Mouse (Mus musculus) liver, embryonic 15.5 days (tissue): ENCODE measurements at regions not wholly inside any gene's neighbourhood (a gene's known extent, or its start where the extent isn't known, plus 50 kb on each side); places are given as distances from the start of the nearest gene placed in this dataset.
A peak's percentile ranks its signal among the peaks of the same experiment; 100 is the strongest.

Experiments used
- ATAC-seq: fragments of 200-750 bp; cut with Nextera tagmentation; 2 replicates; pipeline ENCODE4 v1.8.0; 2017; ENCODE audit warnings: moderate number of reproducible peaks, mild to moderate bottlenecking, moderate library complexity; ENCODE audit not compliant: insufficient read depth
- H3K27ac ChIP-seq: fragments of 300-500 bp; sonication (generic); replicated peaks from 2 replicates; pipeline ENCODE4 v1.5.1; 2015; ENCODE audit warnings: mild to moderate bottlenecking, inconsistent platforms
- H3K27me3 ChIP-seq: fragments of 300-500 bp; sonication (generic); 2 replicates; pipeline ENCODE4 v1.6.1; 2015; ENCODE audit warnings: mild to moderate bottlenecking, inconsistent platforms
- H3K36me3 ChIP-seq: fragments of 300-500 bp; sonication (generic); replicated peaks from 2 replicates; pipeline ENCODE4 v1.6.1; 2015; ENCODE audit warnings: moderate library complexity, mild to moderate bottlenecking, inconsistent platforms
- H3K4me1 ChIP-seq: fragments of 300-500 bp; sonication (generic); replicated peaks from 2 replicates; pipeline ENCODE4 v1.6.1; 2015; ENCODE audit warnings: inconsistent platforms
- H3K4me2 ChIP-seq: fragments of 300-500 bp; sonication (generic); 2 replicates; pipeline ENCODE4 v1.6.1; 2015; ENCODE audit warnings: moderate library complexity, mild to moderate bottlenecking, inconsistent platforms
- H3K4me3 ChIP-seq: fragments of 300-500 bp; sonication (generic); replicated peaks from 2 replicates; pipeline ENCODE4 v1.5.1; 2015; ENCODE audit warnings: mild to moderate bottlenecking, inconsistent platforms
- H3K9ac ChIP-seq: fragments of 300-500 bp; sonication (generic); 2 replicates; pipeline ENCODE4 v1.6.1; 2015; ENCODE audit warnings: moderate library complexity, mild to moderate bottlenecking, inconsistent platforms
- H3K9me3 ChIP-seq: fragments of 300-500 bp; sonication (generic); replicated peaks from 2 replicates; pipeline ENCODE4 v1.6.1; 2016; ENCODE audit warnings: inconsistent platforms
- WGBS: fragments of 180-500 bp; shearing (Covaris S2); methylation state at CpG from one replicate; pipeline ENCODE4 v1.1.7; 2015; ENCODE audit warnings: mixed read lengths; ENCODE audit not compliant: insufficient replicate concordance; 5-methylcytosine and 5-hydroxymethylcytosine counted together

DNA sequence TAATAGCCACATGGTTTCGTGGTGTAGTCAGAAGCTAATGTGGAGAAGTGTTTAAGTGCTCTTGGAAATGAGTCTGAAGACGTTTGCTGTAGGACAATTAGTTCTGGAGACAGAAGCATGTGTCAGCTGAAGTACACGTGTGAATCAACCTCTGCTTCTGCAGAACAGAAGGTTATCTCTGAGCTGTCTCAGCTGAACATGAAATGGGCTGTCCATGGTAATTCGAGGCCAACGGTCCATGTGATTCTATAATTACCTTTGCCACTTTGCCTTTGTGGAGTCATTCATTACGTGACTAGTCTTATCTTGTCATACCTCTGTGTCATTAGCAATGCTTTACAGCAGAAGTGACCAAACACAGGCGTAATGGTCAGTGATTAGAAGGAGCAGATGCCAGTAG, 295.6 kb upstream of the Veph1 start:
- WGBS, result 42% methylated on average over 7 of the region's 7 CpGs
- H3K4me2 ChIP-seq, result no peak overlapping the region
- ATAC-seq, result no peak
- H3K9me3 ChIP-seq, result no peaks in the 10 kb centered on the region
- no peaks in the 10 kb centered on the region for H3K36me3 ChIP-seq
- no peak overlapping the region for H3K27ac ChIP-seq
- H3K4me3 ChIP-seq, result no peak overlapping the region
- H3K27me3 ChIP-seq, result no peaks in the 10 kb centered on the region
- no peak overlapping the region for H3K9ac ChIP-seq
- H3K4me1 ChIP-seq, result no peaks in the 10 kb centered on the region

DNA sequence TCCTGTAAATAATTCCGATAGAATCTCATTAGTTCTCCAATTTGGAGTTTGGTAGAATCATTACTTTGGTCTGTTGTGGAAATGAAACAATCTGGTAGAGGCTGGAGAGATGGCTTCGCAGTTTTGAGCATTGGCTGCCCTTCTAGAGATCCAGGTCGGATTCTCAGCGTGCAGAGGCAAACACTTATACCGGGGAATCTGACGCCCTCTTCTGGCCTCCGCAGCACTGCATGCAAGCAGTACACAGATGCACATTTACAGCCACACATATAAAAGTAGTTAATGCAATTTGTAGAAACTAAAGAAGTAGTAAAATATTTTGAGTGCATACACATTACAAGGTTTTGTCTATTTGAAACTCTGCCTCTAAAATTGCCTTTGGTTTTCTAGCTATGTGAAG, 294.1 kb upstream of the Veph1 start:
- no peak for ATAC-seq
- Histone ChIP-seq H3K27me3 (no peaks in the 10 kb centered on the region), H3K36me3 (no peaks in the 10 kb centered on the region), H3K4me3 (no peak overlapping the region), H3K4me2 (no peak overlapping the region), H3K4me1 (no peaks in the 10 kb centered on the region), H3K27ac (no peak overlapping the region), H3K9ac (no peak overlapping the region), H3K9me3 (no peaks in the 10 kb centered on the region)
- 62% methylated on average over 7 of the region's 7 CpGs for WGBS

DNA sequence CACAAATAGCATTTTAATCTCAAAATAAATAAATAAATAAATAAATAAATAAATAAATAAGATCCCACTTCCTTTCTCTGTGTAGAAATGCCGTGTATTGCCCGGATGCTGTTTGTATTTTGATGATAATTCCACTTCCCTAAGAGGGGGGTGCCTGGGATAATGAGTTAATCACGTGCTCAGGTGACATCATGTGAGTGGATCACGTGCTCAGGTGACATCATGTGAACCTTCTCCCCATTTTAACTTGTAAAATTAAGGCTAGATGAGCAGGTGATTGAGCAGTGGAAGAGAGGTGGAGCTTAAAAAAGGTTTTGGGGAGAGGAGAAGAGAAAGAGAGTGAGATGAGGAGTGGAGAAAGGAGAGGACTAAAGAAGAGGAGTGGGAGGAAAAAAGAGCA, 292.8 kb upstream of the Veph1 start:
- Histone ChIP-seq H3K9me3 (no peaks in the 10 kb centered on the region), H3K4me2 (no peak overlapping the region), H3K4me3 (no peak overlapping the region), H3K27ac (no peak overlapping the region), H3K36me3 (no peaks in the 10 kb centered on the region), H3K9ac (no peak overlapping the region), H3K4me1 (no peaks in the 10 kb centered on the region), H3K27me3 (no peaks in the 10 kb centered on the region)
- no peak for ATAC-seq
- WGBS, result 63% methylated on average over 4 of the region's 4 CpGs

DNA sequence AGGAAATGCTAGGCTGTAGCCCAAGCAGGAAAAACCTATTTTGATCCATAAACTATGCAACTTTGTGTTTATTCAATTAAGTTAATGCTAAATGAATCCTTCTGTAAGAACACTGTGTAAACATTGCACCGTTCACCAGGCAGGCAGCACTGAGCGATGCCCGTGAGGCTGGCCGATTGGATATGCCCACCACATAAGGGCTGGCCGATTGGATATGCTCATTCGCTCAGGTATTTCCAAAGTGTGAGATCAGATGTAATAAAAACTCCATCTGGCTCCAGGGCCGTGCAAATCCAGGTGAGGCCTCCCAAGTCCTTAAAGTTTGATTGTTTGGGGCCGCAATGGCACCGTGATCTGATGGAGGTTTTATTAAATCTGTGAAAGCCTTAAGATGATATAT, 288.2 kb upstream of the Veph1 start:
- Histone ChIP-seq H3K4me1 (no peaks in the 10 kb centered on the region), H3K9me3 (no peaks in the 10 kb centered on the region), H3K4me2 (no peak overlapping the region), H3K36me3 (no peaks in the 10 kb centered on the region), H3K27me3 (no peaks in the 10 kb centered on the region), H3K4me3 (no peak overlapping the region), H3K9ac (no peak overlapping the region), H3K27ac (no peak overlapping the region)
- 77% methylated on average over 9 of the region's 9 CpGs for WGBS
- ATAC-seq, result no peak

DNA sequence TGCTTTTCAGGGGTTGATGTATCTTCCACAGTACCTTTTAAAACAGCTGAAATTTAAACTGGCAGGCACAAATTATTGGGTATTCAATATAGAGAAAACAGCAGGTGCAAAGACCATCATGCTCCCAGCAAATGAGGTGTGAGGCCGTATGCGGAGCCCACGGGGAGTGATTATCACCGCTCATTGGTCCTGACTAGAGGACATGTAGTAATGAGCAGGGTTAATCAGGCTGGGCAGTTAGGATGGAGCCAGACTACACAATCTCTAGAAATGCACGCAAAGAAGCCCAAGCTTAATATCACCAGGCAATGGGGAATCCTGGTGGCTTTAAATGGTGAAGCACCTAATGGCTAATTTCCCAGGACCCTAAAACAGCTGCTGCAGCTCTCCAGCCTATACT, 287.5 kb upstream of the Veph1 start:
- H3K36me3 ChIP-seq, result no peaks in the 10 kb centered on the region
- no peak for ATAC-seq
- no peaks in the 10 kb centered on the region for H3K27me3 ChIP-seq
- no peaks in the 10 kb centered on the region for H3K4me1 ChIP-seq
- H3K4me3 ChIP-seq, result no peak overlapping the region
- H3K9ac ChIP-seq, result no peak overlapping the region
- H3K4me2 ChIP-seq, result no peak overlapping the region
- 81% methylated on average over 5 of the region's 5 CpGs for WGBS
- no peak overlapping the region for H3K27ac ChIP-seq
- no peaks in the 10 kb centered on the region for H3K9me3 ChIP-seq

DNA sequence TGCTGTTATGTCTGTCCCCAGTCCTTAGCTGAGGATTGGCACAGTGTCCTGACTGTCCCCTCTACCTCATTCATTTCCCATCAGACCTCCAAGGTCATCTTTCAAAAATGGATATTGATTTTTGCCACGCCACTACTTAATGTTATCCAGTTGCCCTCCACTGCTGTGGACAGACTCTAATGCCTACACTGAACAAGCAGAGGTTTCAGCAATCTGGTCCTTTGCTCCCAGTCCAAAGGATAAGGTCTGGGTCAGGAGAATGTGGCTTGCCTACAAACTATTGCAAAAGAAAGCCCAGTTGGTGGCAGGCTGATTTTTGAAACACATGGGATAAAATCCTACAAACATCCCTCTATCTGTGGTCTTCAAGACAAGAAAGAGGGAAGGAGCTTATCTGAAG, 280.0 kb upstream of the Veph1 start:
- no peaks in the 10 kb centered on the region for H3K4me1 ChIP-seq
- no peak overlapping the region for H3K4me3 ChIP-seq
- no peaks in the 10 kb centered on the region for H3K36me3 ChIP-seq
- 34% methylated on average over 1 of the region's 1 CpGs for WGBS
- no peak overlapping the region for H3K27ac ChIP-seq
- no peaks in the 10 kb centered on the region for H3K27me3 ChIP-seq
- no peaks in the 10 kb centered on the region for H3K9me3 ChIP-seq
- no peak overlapping the region for H3K9ac ChIP-seq
- no peak overlapping the region for H3K4me2 ChIP-seq
- peak; percentile 66; the same call in 1 of the 2 replicates for ATAC-seq

DNA sequence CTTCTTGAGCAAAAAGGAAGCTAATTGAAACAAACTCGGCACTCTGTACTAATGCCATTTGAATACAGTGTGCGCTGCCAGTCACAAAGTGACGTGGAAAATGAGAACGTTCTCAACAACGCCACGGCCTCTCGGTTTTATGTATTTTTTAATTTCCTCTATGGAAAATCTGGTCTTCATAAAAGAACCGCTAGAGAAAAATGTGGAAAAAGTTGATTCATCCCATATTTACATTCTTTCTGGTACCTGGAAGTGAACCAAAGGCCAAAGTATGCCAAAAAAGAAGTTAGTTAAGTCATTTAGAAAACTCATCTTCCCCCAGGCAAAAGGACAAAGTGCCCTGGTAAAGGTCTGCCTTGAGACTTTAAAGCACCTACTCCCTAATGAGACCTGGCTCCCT, 277.7 kb upstream of the Veph1 start:
- Histone ChIP-seq H3K9me3 (no peaks in the 10 kb centered on the region), H3K4me3 (no peak overlapping the region), H3K9ac (no peak overlapping the region), H3K27ac (no peak overlapping the region), H3K36me3 (no peaks in the 10 kb centered on the region), H3K4me2 (no peak overlapping the region), H3K4me1 (no peaks in the 10 kb centered on the region), H3K27me3 (no peaks in the 10 kb centered on the region)
- no peak for ATAC-seq
- WGBS, result 75% methylated on average over 8 of the region's 8 CpGs

DNA sequence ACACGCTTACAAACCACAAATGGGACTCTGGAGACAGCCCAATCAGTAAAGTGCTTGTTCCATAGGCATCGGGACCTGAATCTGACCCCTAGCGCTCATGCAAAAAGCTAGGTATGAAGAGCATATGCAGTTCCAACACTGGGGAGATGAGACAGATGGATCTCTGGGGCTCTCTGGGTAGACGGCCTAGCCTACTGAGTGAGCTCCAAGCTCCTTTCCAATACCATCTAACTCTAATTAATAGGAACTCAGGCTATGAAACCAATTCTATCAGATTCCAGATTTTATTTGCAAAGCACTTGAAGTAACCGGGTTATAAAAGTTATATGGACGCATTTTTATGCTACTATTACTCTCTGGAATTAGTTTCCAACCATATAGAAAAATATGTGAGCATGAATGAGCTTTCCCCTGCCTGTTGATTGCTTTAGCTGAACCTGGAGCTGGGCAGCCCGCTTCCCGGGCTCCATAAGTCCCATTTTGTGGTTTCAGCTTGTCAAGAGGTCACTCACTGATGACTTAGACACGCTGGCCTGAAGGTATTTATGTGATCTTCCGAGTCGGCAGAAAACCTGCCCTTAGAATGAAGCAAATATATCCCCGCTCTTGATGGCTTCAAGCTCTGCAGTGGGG, 276.4 kb upstream of the Veph1 start:
- Histone ChIP-seq H3K4me2 (no peak overlapping the region), H3K27ac (no peak overlapping the region), H3K27me3 (no peaks in the 10 kb centered on the region), H3K9ac (no peak overlapping the region), H3K4me3 (no peak overlapping the region), H3K9me3 (no peaks in the 10 kb centered on the region), H3K36me3 (no peaks in the 10 kb centered on the region), H3K4me1 (no peaks in the 10 kb centered on the region)
- 70% methylated on average over 12 of the region's 12 CpGs for WGBS
- ATAC-seq, result no peak

DNA sequence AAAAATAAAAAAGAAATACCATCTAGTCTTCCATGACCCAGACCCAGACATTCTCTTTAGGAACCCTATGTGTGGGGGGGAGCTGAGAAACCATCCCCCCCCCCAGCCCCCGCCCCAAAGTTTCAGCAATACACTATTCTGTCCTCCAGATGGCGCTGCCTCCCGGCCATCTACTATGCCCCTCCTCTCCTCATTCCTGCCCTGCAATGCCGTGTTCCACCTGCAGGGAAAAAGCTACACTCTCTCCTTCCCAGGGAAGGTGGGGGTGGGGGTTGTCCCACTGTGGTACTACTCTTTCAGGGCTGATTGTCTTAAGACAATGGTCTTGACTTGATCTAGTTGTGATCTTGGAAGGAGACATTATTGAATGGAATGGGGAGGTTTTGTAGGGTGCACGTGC, 273.7 kb upstream of the Veph1 start:
- no peaks in the 10 kb centered on the region for H3K9me3 ChIP-seq
- WGBS, result 53% methylated on average over 5 of the region's 5 CpGs
- H3K4me1 ChIP-seq, result no peaks in the 10 kb centered on the region
- ATAC-seq, result no peak
- no peaks in the 10 kb centered on the region for H3K36me3 ChIP-seq
- no peaks in the 10 kb centered on the region for H3K27me3 ChIP-seq
- no peak overlapping the region for H3K4me3 ChIP-seq
- no peak overlapping the region for H3K9ac ChIP-seq
- no peak overlapping the region for H3K27ac ChIP-seq
- H3K4me2 ChIP-seq, result no peak overlapping the region

DNA sequence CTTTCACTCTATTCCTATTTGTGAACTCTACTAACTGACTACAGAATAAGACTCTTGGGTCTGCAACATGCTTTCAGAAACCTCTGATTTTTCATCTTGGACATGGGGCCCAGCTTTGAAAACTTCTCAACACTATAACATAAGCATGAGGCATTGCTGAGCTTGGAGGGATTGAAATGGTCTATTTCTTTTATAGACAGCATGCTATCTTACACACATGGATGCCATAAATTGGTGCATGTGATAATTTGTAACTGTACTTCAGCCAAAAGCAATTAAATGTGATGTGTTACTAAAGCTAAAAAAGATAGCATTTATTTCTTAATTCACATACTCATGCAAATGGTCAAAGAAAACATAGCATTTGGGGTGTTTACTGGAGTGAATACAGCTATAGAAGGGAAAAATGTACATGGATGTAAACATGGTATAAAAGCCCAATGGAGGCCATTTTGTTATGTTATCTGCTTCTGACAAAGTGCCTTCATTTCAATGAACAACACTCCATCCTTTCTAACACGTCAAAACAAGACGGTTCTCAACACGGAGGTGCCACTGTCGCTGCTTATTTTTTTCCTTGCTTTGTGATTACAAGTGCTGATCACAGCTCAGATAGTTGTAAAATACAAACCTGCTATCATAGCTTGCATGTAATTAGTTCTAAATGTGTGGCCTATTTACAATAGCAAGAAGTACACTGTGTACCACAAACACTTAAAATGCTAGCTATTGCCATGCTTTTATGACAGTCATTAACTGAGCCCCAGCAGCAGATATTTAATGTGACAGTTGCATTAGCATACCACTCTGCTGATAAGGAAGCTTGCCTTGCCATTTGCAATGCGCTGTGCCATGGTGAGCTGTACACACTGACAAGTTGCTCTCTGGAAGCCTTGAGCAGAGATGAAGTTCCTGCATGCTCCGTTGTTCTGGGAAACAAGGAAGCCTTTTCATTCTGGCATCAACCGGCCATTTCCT, 267.9 kb upstream of the Veph1 start:
- Histone ChIP-seq H3K4me2 (no peak overlapping the region), H3K9me3 (no peaks in the 10 kb centered on the region), H3K4me1 (peaks cover 12% of the 10 kb centered on the region), H3K9ac (no peak overlapping the region), H3K27me3 (no peaks in the 10 kb centered on the region), H3K4me3 (no peak overlapping the region), H3K36me3 (no peaks in the 10 kb centered on the region), H3K27ac (no peak overlapping the region)
- 47% methylated on average over 7 of the region's 7 CpGs for WGBS
- no peak for ATAC-seq

DNA sequence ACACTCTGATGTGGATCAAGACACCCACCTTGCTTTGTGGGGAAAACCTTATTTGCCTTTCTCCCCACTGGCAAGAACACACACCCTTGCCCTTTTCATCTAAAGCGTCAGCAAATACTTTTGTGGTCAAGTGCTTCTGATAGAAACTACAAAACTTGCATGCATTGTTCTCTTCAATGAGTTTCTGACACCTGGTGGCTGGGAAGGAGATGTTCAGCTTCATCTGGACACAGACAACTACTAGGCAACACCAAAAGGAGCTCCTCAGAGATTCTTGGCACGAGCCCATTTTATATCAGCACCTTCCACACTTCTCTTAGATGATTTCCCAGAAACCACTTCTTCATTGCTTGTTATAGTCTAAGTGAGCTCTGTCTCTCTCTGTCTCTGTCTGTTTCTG, 266.7 kb upstream of the Veph1 start:
- ATAC-seq, result peak; percentile 74
- Histone ChIP-seq H3K4me1 (peaks cover 12% of the 10 kb centered on the region), H3K27ac (no peak overlapping the region), H3K4me2 (no peak overlapping the region), H3K9ac (no peak overlapping the region), H3K36me3 (no peaks in the 10 kb centered on the region), H3K4me3 (no peak overlapping the region), H3K27me3 (no peaks in the 10 kb centered on the region), H3K9me3 (no peaks in the 10 kb centered on the region)
- WGBS, result 21% methylated on average over 2 of the region's 2 CpGs
